Mouse (Mus musculus) ovary, adult 18-20 months (tissue): ENCODE results near the gene Slc29a1.

ENCODE experiments used
- DNase-seq: peaks from one replicate; pipeline ENCODE4 v3.0.0; 2022; ENCODE audit warnings: low spot score, mixed read lengths

Slc29a1 gene

GRCm38 (mm10) chr17:45610144-45610866, 10.9 kb upstream of the Slc29a1 start:
- DNase-seq, result no peak

GRCm38 (mm10) chr17:45608396-45608795, 9.0 kb upstream of the Slc29a1 start:
- DNase-seq, result no peak

DNA sequence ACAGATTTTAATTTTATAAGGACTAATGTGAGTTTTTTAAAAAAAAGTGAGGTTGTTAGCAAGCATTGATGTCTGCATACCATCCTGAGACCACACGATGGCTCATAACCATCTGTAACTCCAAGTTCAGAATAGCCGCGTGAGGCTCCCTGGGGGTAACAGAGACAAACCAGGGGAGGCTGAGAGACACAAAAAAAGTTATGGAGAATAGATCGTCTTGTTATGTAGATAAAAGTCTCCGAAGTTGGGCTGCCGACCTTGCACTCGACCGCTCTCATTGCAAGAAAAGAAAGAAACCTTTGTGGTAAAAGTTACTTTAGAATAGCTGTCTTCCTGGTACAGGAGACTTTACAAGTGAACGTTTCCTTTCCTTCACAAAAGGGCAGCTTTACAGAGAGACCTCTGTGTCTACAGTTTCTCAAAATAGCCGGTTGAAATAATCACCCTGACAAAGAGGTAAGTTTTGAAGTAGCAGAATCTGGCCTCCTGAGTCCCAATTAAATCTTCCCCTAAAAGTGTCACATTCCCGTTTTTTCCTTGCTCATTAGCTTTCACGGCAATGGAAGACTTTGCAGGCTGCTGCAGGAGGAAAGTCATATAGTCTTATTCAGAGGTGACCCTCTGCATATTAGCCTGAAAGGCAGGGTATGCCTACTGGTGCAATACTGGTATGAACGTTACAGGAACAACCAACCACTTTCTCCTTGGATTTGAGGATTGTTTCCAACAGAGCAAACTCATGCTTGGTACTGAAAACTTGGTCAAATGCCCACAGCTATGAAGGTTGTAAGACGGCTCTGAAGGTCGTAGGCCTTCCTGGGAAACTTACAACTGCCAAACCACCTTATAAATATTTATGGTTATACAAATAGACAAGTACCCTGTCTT, 7.8 kb upstream of the Slc29a1 start:
- DNase-seq, result no peak

GRCm38 (mm10) chr17:45602984-45603383, 3.6 kb upstream of the Slc29a1 start:
- DNase-seq, result no peak

DNA sequence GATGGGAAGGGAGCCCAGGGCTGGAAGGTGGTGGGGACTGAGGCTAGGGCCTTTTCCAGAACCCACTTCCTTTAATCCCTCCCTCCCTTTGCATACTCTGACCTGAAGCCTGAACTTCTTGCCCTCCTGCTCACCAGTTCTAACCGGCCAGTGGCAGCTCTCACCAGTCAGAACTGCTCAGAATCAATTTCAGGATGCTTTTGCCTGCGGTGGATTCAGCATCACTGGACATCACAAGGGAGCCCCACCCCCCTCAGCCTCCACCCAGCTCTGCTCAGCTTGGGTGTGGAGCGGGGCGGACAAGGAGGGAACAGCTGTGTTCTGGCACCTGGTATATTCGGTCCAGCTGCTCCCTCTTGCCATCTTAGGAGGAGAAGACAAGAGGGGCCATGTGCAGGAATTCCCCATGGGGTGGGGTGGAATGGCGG, 2.5 kb upstream of the Slc29a1 start, which contains the start of gene Mymx:
Gene Mymx (minus strand): TSS at position 226 of the 428 bp plus-strand sequence.
- no peak for DNase-seq

GRCm38 (mm10) chr17:45601325-45601724, 1.9 kb upstream of the Slc29a1 start:
- DNase-seq, result no peak

DNA sequence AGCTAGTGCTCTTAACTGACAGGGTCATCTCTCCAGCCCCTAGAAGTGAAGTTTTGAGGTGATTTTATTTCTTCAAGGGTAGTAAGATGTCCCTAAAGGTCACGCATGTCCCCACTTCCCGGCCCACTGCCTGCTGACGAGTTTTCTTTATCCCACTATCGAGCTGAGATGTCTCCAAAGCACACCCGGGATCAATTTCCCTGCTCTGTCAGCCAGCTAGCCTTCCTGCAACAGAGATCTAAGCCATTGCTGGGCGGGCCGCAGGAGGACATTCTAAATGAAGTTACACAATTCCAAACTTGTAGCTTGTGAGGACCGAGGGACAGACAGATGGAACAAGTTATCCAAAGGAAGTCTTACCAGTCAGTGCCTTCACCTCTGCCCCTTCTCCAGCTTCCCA, 861 bp upstream of the Slc29a1 start:
- no peak for DNase-seq

GRCm38 (mm10) chr17:45598891-45599290, 515 bp downstream of the Slc29a1 start:
- no peak for DNase-seq

- DNase-seq, result no peak
Measured at GRCm38 (mm10) chr17:45598376-45598775, 1.0 kb downstream of the Slc29a1 start.

DNA sequence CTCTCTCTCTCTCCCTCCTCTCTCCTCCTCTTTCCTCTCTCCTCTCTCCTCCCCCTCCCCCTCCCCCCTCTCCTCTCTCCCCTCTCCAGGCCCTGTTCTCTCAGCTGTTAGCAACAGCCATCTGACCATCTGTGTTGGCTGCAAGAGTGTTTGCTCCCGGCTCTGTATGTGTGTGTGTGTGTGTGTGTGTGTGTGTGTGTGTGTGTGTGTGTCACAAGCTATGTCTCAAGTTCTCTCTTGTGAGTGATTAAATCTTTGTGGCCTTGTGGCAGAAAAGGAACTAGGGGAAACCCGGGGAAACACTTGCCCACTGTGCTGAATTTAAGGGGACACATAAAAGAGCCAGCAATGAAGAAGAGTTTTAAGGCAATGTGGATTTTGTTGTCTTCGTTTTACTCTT, 1.6 kb downstream of the Slc29a1 start:
- DNase-seq, result no peak

GRCm38 (mm10) chr17:45596631-45597396, 2.6 kb downstream of the Slc29a1 start:
- DNase-seq, result peak; percentile 80

GRCm38 (mm10) chr17:45595736-45596390, 3.5 kb downstream of the Slc29a1 start:
- no peak for DNase-seq

GRCm38 (mm10) chr17:45594881-45595735, 4.3 kb downstream of the Slc29a1 start:
- peak; percentile 67 for DNase-seq

DNA sequence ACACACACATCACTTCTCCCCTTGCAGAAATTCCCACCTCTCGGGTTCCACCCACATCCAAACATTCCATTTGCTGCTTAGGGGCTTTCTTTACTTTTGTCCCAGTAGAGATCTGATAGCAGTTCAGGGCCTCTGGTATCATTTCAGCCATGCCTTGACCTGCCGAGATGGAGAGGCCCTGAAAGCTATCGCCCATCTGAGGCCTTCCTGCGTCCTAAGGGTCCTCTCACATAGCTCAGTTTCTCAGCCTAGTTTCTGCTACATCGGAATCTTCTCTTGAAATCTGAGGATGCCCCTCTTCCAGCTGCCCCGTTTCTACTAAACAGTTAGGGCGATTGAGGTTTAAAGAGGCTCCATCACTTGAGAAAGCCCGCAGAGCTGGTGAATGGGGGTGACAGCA, 5.2 kb downstream of the Slc29a1 start:
- DNase-seq, result no peak

GRCm38 (mm10) chr17:45593479-45593878, 5.9 kb downstream of the Slc29a1 start:
- no peak for DNase-seq

- DNase-seq, result no peak
Measured at GRCm38 (mm10) chr17:45592606-45593431, 6.6 kb downstream of the Slc29a1 start.

GRCm38 (mm10) chr17:45591701-45592605, 7.5 kb downstream of the Slc29a1 start:
- no peak for DNase-seq

DNA sequence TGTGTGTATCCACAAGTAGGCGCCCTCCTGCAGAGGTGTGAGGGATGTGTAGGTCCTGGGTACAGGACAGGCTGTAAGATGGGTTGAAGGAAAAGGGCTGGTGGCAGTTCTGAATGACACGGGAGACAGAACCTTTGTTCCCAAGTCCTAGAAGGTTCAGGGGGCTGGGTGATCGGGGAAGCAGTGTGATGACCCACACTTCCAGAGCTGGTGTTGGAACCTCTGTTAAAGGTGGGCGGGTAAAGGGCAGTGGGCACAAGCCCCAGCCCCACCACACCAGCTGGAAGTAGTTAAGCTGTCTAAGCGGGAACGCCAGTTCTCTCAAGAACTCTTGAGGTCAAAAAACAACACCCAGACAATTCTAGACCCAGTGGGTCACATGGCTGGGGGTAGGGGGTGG, 9.0 kb downstream of the Slc29a1 start:
- DNase-seq, result no peak

DNA sequence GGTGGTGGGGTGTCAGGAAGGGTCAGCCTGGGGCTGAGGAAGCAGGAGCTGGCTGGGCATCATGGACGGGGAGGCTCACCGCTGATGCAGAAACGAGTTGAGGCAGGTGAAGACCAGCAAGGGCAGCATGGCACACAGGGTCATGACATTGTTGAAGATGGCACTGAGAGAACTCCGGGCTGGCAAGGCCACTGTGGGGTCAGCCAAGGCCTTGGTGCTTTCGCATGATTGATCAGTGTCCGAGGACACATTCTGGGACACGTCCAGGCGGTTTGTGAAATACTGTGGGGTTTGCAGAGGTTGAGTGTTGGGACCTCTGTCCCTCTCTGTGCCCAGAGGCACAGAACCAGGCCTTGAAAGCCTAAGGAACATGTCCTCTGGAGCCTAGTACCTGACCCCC, 9.6 kb downstream of the Slc29a1 start:
- no peak for DNase-seq
